23 mouse cellular contexts compared by ENCODE assay signal in the genomic region with DNA sequence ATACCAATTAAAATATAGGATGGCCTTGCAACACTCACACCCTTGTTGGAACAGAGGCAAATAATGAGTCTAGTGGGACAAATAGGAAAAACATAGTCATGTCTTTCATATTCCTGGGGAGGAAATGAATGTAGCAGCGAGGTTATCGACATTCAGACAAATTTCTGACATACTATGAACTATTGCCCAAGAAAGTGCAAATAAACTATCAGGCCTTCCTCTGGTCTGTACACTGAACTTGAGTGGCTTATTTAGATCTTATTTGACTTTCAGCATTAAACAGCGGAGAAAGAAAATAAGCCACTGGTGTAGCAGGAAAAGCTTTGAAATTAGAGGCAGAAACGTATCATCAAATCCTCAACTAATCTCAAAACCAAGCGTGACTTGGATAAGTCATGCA. TPM values are rescaled to one million over a fixed set of nuclear protein-coding genes. Genes with fewer than 3 reads are reported as not detected.
DNase-seq lines count a peak whose midpoint lies in the region; ATAC-seq and TF ChIP-seq lines count a peak whose summit lies in the region.
"Had no signal": no experiment of that assay in that cellular context is flagged by ENCODE, and none has a peak within 500 bp of the region (broad histone marks: within the 10 kb centered on the region; RNA-seq: fewer than 3 reads in every experiment).

No protein-coding gene starts in this region.

- TF ChIP-seq CTCF in kidney, postnatal 0 days (IDR thresholded peaks at IDR 0.05; ENCODE audit: low read depth) = no peak
- no peak for TF ChIP-seq CTCF in liver, adult 2 months (IDR thresholded peaks at IDR 0.05; ENCODE audit: low read depth, low read length)
- no peak for TF ChIP-seq CTCF in liver, postnatal 0 days (IDR thresholded peaks at IDR 0.05; ENCODE audit: low read depth)

- no peak overlapping the region for H3K4me3 ChIP-seq in kidney, postnatal 0 days (replicated peaks; ENCODE audit: low read depth, low read length)
- H3K4me3 ChIP-seq in liver, adult 2 months (ENCODE audit: insufficient read depth, low read depth, low read length) = no peak overlapping the region
- no peak overlapping the region for H3K4me3 ChIP-seq in liver, postnatal 0 days (ENCODE audit: low read depth, low read length)
- H3K4me3 ChIP-seq in liver, embryonic 12.5 days = no peak overlapping the region

- H3K4me1 ChIP-seq in kidney, postnatal 0 days (replicated peaks; ENCODE audit: insufficient read depth, low read length) = no peaks in the 10 kb centered on the region
- H3K4me1 ChIP-seq in liver, adult 2 months (ENCODE audit: control insufficient read depth, insufficient read depth, low read length) = peaks cover 2% of the 10 kb centered on the region; the same call in 1 of the 2 replicates
- peaks cover 5% of the 10 kb centered on the region; the same call in 1 of the 2 replicates for H3K4me1 ChIP-seq in liver, postnatal 0 days (ENCODE audit: insufficient read depth)
- no peaks in the 10 kb centered on the region for H3K4me1 ChIP-seq in liver, embryonic 12.5 days

- H3K36me3 ChIP-seq in kidney, postnatal 0 days (ENCODE audit: insufficient read depth, low read length) = no peaks in the 10 kb centered on the region
- H3K36me3 ChIP-seq in liver, adult 2 months (ENCODE audit: control insufficient read depth, insufficient read depth, low read length) = no peaks in the 10 kb centered on the region
- H3K36me3 ChIP-seq in liver, postnatal 0 days (replicated peaks; ENCODE audit: insufficient read depth, low read length) = no peaks in the 10 kb centered on the region
- H3K36me3 ChIP-seq in liver, embryonic 12.5 days = no peaks in the 10 kb centered on the region
- H3K36me3 ChIP-seq: G1E had no signal

- 71% methylated on average over 5 of the region's 5 CpGs for WGBS in kidney, postnatal 0 days
- 21% methylated on average over 5 of the region's 5 CpGs for WGBS in liver, adult 2 months
- WGBS in liver, postnatal 0 days (ENCODE audit: insufficient replicate concordance) = 61% methylated on average over 5 of the region's 5 CpGs
- 73% methylated on average over 5 of the region's 5 CpGs for WGBS in liver, embryonic 12.5 days (ENCODE audit: insufficient replicate concordance)

- ATAC-seq in kidney, postnatal 0 days (replicated peaks; ENCODE audit: low FRiP score, low read depth) = no peak
- ATAC-seq in liver, postnatal 0 days = peak; percentile 69
- no peak for ATAC-seq in liver, embryonic 12.5 days
- ATAC-seq: activated CD4-positive, CD25-positive, alpha-beta regulatory T cell, adult 4 months; CD4-positive, CD25-positive, alpha-beta regulatory T cell, adult 4 months; Patski had no signal

- H3K4me2 ChIP-seq in kidney, postnatal 0 days (ENCODE audit: low read length) = no peak overlapping the region
- H3K4me2 ChIP-seq in liver, postnatal 0 days (ENCODE audit: low read depth, low read length) = no peak overlapping the region
- no peak overlapping the region for H3K4me2 ChIP-seq in liver, embryonic 12.5 days

- no peak overlapping the region for H3K9ac ChIP-seq in kidney, postnatal 0 days (ENCODE audit: low read depth, low read length)
- no peak overlapping the region for H3K9ac ChIP-seq in liver, adult 2 months (ENCODE audit: low read depth, low read length)
- H3K9ac ChIP-seq in liver, postnatal 0 days (replicated peaks) = no peak overlapping the region
- H3K9ac ChIP-seq in liver, embryonic 12.5 days = no peak overlapping the region

- 0 out of 2 replicates have a peak, but pooled peaks have one; percentile 35 for TF ChIP-seq EP300 in liver, postnatal 0 days (IDR thresholded peaks at IDR 0.05; ENCODE audit: low read depth)

- no peaks in the 10 kb centered on the region for H3K9me3 ChIP-seq in kidney, postnatal 0 days (replicated peaks; ENCODE audit: low read length)
- H3K9me3 ChIP-seq in liver, postnatal 0 days (ENCODE audit: low read length) = no peaks in the 10 kb centered on the region
- H3K9me3 ChIP-seq in liver, embryonic 12.5 days (replicated peaks) = no peaks in the 10 kb centered on the region
- H3K9me3 ChIP-seq: G1E had no signal

- no peak overlapping the region for H3K27ac ChIP-seq in kidney, postnatal 0 days
- H3K27ac ChIP-seq in liver, adult 2 months (replicated peaks; ENCODE audit: insufficient read depth, low read depth, low read length) = no peak overlapping the region
- H3K27ac ChIP-seq in liver, postnatal 0 days (ENCODE audit: low read depth) = no peak overlapping the region
- no peak overlapping the region for H3K27ac ChIP-seq in liver, embryonic 12.5 days

- TF ChIP-seq POLR2A in liver, adult 2 months (IDR thresholded peaks at IDR 0.05; ENCODE audit: extremely low read depth, insufficient read depth, low read length) = no peak

- no peaks in the 10 kb centered on the region for H3K27me3 ChIP-seq in kidney, postnatal 0 days (ENCODE audit: insufficient read depth, low read length)
- H3K27me3 ChIP-seq in liver, adult 2 months (ENCODE audit: control insufficient read depth, insufficient read depth, low read length) = no peaks in the 10 kb centered on the region
- no peaks in the 10 kb centered on the region for H3K27me3 ChIP-seq in liver, postnatal 0 days (ENCODE audit: insufficient read depth, low read length)
- no peaks in the 10 kb centered on the region for H3K27me3 ChIP-seq in liver, embryonic 12.5 days (replicated peaks)
- H3K27me3 ChIP-seq: CH12.LX, Patski had no signal

- DNase-seq in heart, adult 11 months = peak; percentile 37
- no peak for DNase-seq in heart, postnatal 4 days
- peak; percentile 25 for DNase-seq in kidney, postnatal 0 days (ENCODE audit: low spot score)
- DNase-seq in kidney, adult 9 months = no peak
- DNase-seq in liver, adult 2 months (ENCODE audit: extremely low read depth, low read depth, low spot score) = peak; percentile 64
- DNase-seq in liver = no peak
- no peak for DNase-seq in liver, postnatal 0 days
- DNase-seq: adrenal gland, adult 2 months; adrenal gland, adult 8-10 months; adrenal gland, postnatal 10 days; adrenal gland, postnatal 14 days; adrenal gland, postnatal 25 days; adrenal gland, postnatal 36 days; B cell, adult 2 months; cerebellum, adult 11 months; cerebellum, adult 11-12 months had no signal

- no peaks in the 10 kb centered on the region for H3K79me2 ChIP-seq in liver, adult 2 months (ENCODE audit: control insufficient read depth, insufficient read depth, low read length)

RNA-seq across cellular contexts. Expression of a gene that starts 44.7 kb away (rescaled TPM):
- total RNA-seq in heart, postnatal 4 days (2021) = 100 to 1,000 TPM; 462 to 484 TPM
- polyA plus RNA-seq in kidney, postnatal 0 days (2015; fragmentation: Nextera tagmentation; extraction: Ambion mirVana) = 69.4 and 75.5 TPM in 2 replicates
- 3.8 and 4.1 TPM in 2 replicates for total RNA-seq in liver, adult 2 months (2014; rRNA removed)
- polyA plus RNA-seq in liver, adult 2 months (2012; rRNA removed) = 2.9 and 4.4 TPM in 2 replicates
- polyA plus RNA-seq in liver, postnatal 0 days (2015; fragmentation: Nextera tagmentation; extraction: Ambion mirVana) = 6.9 and 7.3 TPM in 2 replicates
- polyA plus RNA-seq in liver, embryonic 12.5 days (2016; fragmentation: Nextera tagmentation; extraction: Ambion mirVana) = 4.1 and 4.5 TPM in 2 replicates
- total RNA-seq: CH12.LX, G1E, MEL had no signal
- polyA plus RNA-seq: activated CD4-positive, CD25-positive, alpha-beta regulatory T cell, adult 4 months; CD4-positive, CD25-positive, alpha-beta regulatory T cell, adult 4 months; G1E had no signal

Comparison
In these comparisons a context has a peak if more than half of its experiments do, and no peak if none do; other contexts are left out.
1. DNase-seq: peak in heart, adult 11 months (single experiment), kidney, postnatal 0 days (single experiment) and liver, adult 2 months (single experiment); none in heart, postnatal 4 days (single experiment), kidney, adult 9 months (single experiment), liver (single experiment) and liver, postnatal 0 days (single experiment).